Mouse (Mus musculus) kidney, adult 11 months (tissue): Measurements from ENCODE around the gene Mylk.
A peak's percentile ranks its signal among the peaks of the same experiment; 100 is the strongest.

ENCODE experiments used
- DNase-seq: peaks from one replicate; pipeline ENCODE4 v3.0.0; 2022

The Mylk gene

GRCm38 (mm10) chr16:34917373-34917900 lies 172.4 kb downstream of the Mylk start:
- peak; percentile 46 for DNase-seq

GRCm38 (mm10) chr16:34920182-34920581 lies 175.2 kb downstream of the Mylk start:
- no peak for DNase-seq

GRCm38 (mm10) chr16:34920868-34921267 lies 175.9 kb downstream of the Mylk start:
- no peak for DNase-seq

GRCm38 (mm10) chr16:34921319-34921718 lies 176.3 kb downstream of the Mylk start:
- DNase-seq, result no peak

GRCm38 (mm10) chr16:34923630-34924029 lies 178.6 kb downstream of the Mylk start:
- no peak for DNase-seq

GRCm38 (mm10) chr16:34924324-34924723 lies 179.3 kb downstream of the Mylk start:
- DNase-seq, result no peak

GRCm38 (mm10) chr16:34924937-34925618 lies 180.1 kb downstream of the Mylk start:
- DNase-seq, result peak; percentile 73

GRCm38 (mm10) chr16:34926531-34927435 lies 181.8 kb downstream of the Mylk start:
- no peak for DNase-seq

- no peak for DNase-seq
Observed at GRCm38 (mm10) chr16:34929686-34930085, 184.7 kb downstream of the Mylk start.

- peak; percentile 43 for DNase-seq
Observed at GRCm38 (mm10) chr16:34930110-34930509, 185.1 kb downstream of the Mylk start.

- no peak for DNase-seq
Observed at GRCm38 (mm10) chr16:34931306-34931705, 186.3 kb downstream of the Mylk start.

GRCm38 (mm10) chr16:34933173-34933572 lies 188.2 kb downstream of the Mylk start:
- DNase-seq, result no peak

GRCm38 (mm10) chr16:34934486-34934885 lies 189.5 kb downstream of the Mylk start:
- DNase-seq, result no peak

- no peak for DNase-seq
Observed at GRCm38 (mm10) chr16:34935514-34936338, 190.7 kb downstream of the Mylk start.

GRCm38 (mm10) chr16:34936339-34936810 lies 191.4 kb downstream of the Mylk start:
- DNase-seq, result no peak

GRCm38 (mm10) chr16:34937611-34938010 lies 192.6 kb downstream of the Mylk start:
- peak; percentile 63 for DNase-seq

- DNase-seq, result peak; percentile 63
Observed at GRCm38 (mm10) chr16:34938248-34938647, 193.2 kb downstream of the Mylk start.

- no peak for DNase-seq
Observed at GRCm38 (mm10) chr16:34939951-34940350, 194.9 kb downstream of the Mylk start.

- DNase-seq, result peak; percentile 64
Observed at GRCm38 (mm10) chr16:34940363-34940762, 195.4 kb downstream of the Mylk start.

GRCm38 (mm10) chr16:34941915-34942314 lies 196.9 kb downstream of the Mylk start:
- no peak for DNase-seq

- no peak for DNase-seq
Observed at GRCm38 (mm10) chr16:34946301-34946700, 201.3 kb downstream of the Mylk start.

- DNase-seq, result no peak
Observed at GRCm38 (mm10) chr16:34950935-34951334, 205.9 kb downstream of the Mylk start.

GRCm38 (mm10) chr16:34952254-34952653 lies 207.2 kb downstream of the Mylk start:
- DNase-seq, result no peak
